Mouse (Mus musculus) naive thymus-derived CD4-positive, alpha-beta T cell, adult 2 months (primary cell): ENCODE results near the gene Rsph6a.

Experiments used
- DNase-seq: peaks from one replicate; pipeline ENCODE4 v3.0.0-alpha.2; 2011; ENCODE audit warnings: low read depth

Gene Rsph6a

DNA sequence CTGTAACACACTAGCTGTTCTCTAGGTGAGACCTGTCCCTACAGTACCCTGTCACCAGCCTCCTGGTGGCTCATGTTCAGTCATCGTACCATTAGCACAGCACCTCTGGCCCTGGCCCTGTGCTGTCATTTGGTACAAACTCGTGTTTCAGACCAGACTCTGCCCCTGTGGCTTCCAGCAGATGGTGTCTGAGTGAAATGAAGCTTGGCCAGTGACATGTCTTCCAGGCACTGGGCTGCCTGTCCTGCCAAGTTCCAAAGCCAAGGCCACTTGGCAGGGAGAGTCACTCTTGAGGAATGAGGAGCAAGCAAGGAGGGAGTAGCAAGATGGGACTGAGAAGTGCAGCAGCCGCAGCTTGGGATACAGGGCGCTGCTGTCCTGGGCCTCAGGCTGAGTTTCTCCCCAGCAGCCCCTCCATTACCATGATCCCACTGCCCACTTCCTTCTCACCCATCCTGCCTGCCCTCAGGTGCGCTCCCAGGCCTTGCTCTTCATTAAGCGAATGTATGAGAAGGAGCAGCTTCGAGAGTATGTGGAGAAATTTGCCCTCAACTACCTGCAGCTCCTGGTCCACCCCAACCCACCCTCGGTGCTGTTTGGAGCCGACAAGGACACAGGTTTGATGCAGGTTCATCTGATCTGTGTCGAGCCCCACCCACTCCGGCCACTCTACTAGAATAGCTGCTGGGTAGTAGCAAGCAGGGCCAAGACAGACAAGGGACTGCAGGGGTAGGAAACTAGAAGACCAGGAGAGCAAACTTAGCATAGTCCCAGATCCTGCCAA, 8.0 kb upstream of the Rsph6a start:
- no peak for DNase-seq

GRCm38 (mm10) chr7:19048006-19048527, 6.4 kb upstream of the Rsph6a start:
- no peak for DNase-seq

DNA sequence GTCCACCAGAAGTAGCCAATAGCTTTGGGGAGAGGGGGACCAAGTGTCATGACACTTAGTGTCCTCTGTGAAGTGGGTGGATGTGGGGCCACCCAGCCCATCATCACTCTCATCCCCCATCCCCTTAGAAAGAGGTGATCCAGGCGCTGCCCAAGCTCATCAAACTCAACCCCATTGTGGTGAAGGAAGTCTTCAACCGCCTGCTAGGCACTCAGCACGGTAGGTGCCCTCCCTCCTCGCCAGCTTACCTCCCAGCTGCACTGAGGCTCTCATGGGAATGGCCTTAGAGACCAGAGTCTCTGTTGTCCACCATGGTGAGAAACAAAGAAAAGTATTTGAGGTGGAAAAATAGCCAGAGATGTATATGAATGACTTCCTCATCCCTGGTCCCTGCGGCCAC, 5.2 kb upstream of the Rsph6a start:
- no peak for DNase-seq

DNA sequence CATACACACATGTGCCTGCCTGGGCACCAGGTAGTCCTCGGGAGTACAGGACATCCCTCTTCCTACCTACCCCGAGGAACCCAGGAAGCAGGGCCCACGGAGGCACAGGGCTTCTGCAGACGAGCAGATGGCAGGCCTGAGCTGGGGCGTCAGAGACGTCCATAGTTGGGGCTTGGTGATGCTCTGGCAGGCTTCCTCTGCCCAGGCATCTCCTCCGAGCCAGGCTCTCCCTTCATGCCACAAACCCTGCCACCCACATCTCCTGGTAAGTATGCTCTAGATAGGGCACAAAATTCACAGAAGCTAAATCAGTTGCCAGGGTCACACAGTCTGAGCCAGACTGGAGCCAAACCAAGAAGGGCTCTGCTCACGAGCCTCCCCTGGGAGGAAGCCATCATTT, 4.3 kb upstream of the Rsph6a start:
- DNase-seq: no peak

DNA sequence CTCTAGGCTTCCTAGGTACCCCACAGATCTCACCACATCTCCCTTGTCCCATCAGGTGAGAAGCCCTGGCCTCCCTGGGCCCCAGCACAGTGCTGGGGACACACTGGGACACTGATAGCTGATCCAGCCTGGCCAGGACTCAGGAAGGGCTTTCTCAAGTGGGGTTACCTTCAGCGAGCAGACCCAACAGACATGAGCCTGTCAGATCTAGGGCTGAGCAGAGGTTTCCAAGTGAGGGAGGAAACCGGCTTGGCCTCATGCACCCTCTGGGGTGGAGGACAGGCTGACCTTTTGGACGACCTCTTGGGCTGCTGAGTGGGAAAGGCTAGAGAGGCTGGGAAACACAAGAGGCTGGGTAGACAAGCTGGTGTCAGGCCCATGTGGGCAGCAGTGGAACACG, 3.3 kb upstream of the Rsph6a start:
- DNase-seq: no peak

GRCm38 (mm10) chr7:19052345-19053135, 1.9 kb upstream of the Rsph6a start:
- no peak for DNase-seq

DNA sequence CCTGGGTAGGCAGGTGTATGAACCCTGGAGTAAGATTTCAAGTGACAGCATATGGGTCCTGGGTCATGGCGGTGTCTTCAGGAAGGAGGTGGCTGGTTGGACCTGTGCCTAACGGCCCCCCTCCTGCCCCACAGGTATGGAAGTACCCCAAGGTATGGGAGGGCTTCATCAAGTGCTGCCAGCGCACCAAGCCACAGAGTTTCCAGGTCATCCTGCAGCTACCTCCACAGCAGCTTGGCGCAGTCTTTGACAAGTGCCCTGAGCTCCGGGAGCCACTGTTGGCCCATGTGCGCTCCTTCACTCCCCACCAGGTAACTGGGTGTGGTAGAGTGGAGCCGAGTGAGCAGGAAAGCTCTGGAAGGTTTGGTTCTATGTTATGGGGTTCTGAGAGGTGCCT, 1.4 kb upstream of the Rsph6a start:
- no peak for DNase-seq

GRCm38 (mm10) chr7:19054777-19055076, 237 bp downstream of the Rsph6a start:
- DNase-seq: no peak

DNA sequence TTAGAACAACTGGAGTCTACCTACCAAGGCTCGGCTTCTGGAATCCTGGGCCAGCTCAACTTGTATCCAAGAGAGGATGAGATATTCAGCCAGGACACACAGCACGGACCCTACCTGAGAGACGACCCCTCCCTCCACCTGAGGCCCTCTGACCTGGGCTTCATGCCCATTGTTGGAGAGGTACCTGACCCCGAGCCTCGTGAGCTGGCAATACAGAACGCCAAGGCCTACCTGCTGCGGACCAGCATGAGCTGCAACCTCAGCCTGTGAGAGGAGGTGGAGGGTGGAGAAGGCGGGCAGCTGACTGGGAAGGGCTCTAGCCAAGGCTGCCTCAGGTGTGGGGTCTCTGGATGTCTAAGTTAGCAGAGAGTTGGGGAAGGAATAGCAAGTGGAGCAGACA, 618 bp downstream of the Rsph6a start:
- no peak for DNase-seq

DNA sequence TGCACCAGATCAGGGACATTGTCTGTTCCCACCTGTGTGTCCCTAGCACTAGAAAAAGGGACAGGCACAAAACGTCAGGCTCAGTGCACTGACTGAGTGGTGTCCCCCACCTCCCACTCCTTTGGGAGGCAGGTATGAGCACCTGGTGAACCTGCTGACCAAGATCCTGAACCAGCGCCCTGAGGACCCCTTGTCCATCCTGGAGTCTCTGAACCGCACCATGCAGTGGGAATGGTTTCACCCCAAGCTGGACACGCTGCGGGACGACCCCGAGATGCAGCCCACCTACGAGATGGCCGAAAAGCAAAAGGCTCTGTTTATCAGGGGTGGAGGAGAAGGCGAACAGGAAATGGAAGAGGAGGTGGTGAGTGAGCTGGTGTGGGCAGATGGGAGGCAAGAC, 2.9 kb downstream of the Rsph6a start:
- DNase-seq: no peak

DNA sequence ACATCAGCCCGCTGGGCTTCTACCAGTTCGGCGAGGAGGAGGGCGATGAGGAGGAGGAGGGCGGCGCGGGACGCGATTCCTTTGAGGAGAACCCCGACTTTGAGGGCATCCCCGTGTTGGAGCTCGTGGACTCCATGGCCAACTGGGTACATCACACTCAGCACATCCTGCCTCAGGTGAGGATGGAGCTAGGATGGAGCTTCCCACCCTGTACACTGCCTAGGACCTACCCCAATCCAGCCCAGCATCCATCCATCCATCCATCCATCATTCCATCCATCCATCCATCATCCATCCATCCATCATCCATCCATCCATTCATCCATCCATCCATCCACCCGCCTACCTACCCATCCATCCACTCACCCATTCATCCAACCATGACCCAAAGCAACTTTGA, 11.4 kb downstream of the Rsph6a start:
- no peak for DNase-seq

- peak; percentile 25 for DNase-seq
Observed at GRCm38 (mm10) chr7:19067063-19067462, 12.6 kb downstream of the Rsph6a start.

- DNase-seq: no peak
Observed at GRCm38 (mm10) chr7:19067935-19068334, 13.4 kb downstream of the Rsph6a start.

- DNase-seq: peak; percentile 92
Observed at GRCm38 (mm10) chr7:19068707-19069106, 14.2 kb downstream of the Rsph6a start.

- peak; percentile 59 for DNase-seq
Observed at GRCm38 (mm10) chr7:19069500-19069899, 15.0 kb downstream of the Rsph6a start.

- peak; percentile 26 for DNase-seq
Observed at GRCm38 (mm10) chr7:19071024-19071423, 16.5 kb downstream of the Rsph6a start.

DNA sequence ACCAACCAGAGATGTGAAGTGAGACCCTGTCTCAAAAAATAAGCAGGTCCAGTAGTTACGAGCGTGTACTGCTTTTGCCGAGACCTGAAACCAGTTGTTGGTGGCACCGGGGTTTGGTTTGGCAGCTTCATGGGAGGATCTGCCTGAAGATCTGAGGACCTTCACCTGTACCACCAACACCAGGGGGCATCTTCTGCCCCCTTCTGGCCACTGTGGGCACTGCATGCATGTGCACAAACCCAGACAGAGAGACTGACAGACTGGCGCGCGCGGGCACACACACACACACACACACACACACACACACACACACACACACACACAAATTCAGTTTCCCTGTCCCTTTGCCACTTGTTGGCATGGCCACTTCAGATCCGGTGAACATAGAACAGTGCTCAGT, 19.0 kb downstream of the Rsph6a start:
- peak; percentile 60 for DNase-seq

DNA sequence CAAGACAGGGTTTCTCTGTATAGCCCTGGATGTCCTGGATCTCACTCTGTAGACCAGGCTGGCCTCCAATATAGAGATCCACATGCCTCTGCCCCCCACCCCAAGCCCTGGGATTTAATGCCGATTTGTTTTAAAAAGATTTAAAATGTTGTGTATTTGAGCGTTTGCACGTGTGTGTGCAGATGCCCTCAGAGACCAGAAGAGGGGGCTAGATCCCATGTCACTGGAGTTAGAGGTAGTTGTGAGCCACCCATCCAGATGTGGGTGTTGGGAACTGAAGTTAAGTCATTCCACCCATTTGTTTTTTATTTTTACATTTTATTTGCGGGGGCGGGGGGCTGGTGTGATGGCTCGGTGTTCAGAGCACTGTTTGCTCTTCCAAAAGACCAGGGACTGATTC, 20.0 kb downstream of the Rsph6a start:
- DNase-seq: no peak

- DNase-seq: peak; percentile 30
Observed at GRCm38 (mm10) chr7:19075231-19075630, 20.7 kb downstream of the Rsph6a start.

DNA sequence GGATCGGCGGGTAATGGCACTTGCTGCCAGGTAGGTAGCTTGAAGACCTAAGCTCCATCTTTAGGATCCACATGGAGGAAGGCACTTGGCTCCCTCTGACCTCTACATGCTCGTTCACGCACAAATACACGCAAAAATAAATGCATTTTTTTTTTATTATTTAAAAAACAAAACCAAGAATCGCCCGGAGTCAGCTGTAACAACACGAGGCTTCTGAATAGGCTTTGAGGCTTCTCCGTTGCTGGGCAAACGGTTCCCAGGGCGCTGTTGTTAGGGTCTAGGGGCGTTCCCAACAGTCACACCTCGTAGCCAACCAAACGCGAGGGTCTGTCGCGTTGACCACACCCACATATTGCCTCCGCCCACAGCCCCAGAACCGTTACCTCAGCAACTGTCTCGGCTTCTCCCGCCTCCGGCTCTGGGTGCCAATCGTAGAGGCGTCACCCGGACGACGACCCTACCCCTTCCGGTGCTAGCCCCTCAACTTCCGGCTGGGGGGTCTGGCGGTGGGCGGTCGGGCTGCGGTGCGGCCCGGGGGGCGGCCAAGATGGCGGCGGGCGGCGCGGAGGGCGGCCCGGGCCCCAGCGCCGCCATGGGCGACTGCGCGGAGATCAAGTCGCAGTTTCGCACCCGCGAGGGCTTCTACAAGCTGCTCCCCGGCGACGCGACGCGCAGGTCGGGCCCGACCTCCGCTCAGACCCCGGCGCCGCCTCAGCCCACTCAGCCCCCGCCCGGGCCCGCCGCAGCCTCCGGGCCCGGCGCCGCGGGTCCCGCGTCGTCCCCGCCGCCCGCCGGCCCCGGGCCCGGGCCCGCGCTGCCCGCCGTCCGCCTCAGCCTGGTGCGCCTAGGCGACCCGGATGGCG, 21.5 kb downstream of the Rsph6a start, which contains the start of gene Dmwd:
TSS of gene Dmwd (plus strand) at position 505 of the 863 bp plus-strand sequence.
- peak; percentile 57 for DNase-seq

DNA sequence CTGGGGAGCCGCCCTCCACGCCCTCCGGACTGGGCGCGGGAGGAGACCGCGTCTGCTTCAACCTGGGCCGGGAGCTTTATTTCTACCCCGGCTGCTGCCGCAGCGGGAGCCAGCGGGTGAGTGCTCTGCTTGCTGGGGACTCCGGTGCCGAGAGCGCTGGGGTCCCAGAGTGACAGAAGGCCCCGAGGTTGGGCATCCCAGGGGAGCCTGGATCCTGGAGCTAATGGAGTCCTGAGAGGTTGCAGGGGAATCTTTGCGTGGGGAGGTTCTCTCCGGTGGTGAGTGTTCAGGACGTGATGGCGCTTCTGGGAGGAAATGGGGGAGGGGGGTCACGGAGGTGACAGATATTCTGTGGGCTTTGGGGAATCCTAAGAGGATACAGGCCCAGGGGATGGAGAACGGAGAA, 22.1 kb downstream of the Rsph6a start:
- DNase-seq: peak; percentile 35

GRCm38 (mm10) chr7:19077761-19078160, 23.3 kb downstream of the Rsph6a start:
- peak; percentile 76 for DNase-seq
